Comparison of ENCODE assay signal across 8 mouse cellular contexts in genomic region chr8:110938882-110939589, GRCm38 (mm10). TPM values are rescaled to one million over a fixed set of nuclear protein-coding genes. Genes with fewer than 3 reads are reported as not detected.
DNase-seq lines count a peak whose midpoint lies in the region; ATAC-seq and TF ChIP-seq lines count a peak whose summit lies in the region.

No protein-coding gene starts in this region.

- no peak overlapping the region for H3K4me3 ChIP-seq in embryonic facial prominence, embryonic 11.5 days (ENCODE audit: low read depth, low read length)
- H3K4me3 ChIP-seq in embryonic facial prominence, embryonic 10.5 days: no peak overlapping the region
- H3K4me3 ChIP-seq in embryonic facial prominence, embryonic 12.5 days: no peak overlapping the region
- no peak overlapping the region for H3K4me3 ChIP-seq in heart, postnatal 0 days (ENCODE audit: low read depth, low read length)
- peak overlapping the region; percentile 82 for H3K4me3 ChIP-seq in megakaryocyte, embryonic 14.5 days (replicated peaks)

- peak; percentile 44; the same call in 1 of the 2 replicates for ATAC-seq in embryonic facial prominence, embryonic 11.5 days (replicated peaks; ENCODE audit: insufficient number of reproducible peaks, low FRiP score, low TSS enrichment, low read depth)
- 0 out of 2 replicates have a peak, but pooled peaks have one; percentile 35 for ATAC-seq in embryonic facial prominence, embryonic 12.5 days (ENCODE audit: insufficient number of reproducible peaks, insufficient read depth, low FRiP score, low TSS enrichment)
- ATAC-seq in heart, postnatal 0 days (ENCODE audit: insufficient read depth, low read depth): peak; percentile 52

- H3K36me3 ChIP-seq in embryonic facial prominence, embryonic 11.5 days (replicated peaks; ENCODE audit: control insufficient read depth, insufficient read depth, low read depth, low read length): no peaks in the 10 kb centered on the region
- peaks cover 35% of the 10 kb centered on the region for H3K36me3 ChIP-seq in embryonic facial prominence, embryonic 10.5 days (replicated peaks)
- H3K36me3 ChIP-seq in embryonic facial prominence, embryonic 12.5 days: 0 out of 2 replicates have a peak, but pooled peaks cover 4% of the 10 kb centered on the region
- H3K36me3 ChIP-seq in heart, postnatal 0 days (replicated peaks; ENCODE audit: control insufficient read depth, insufficient read depth, low read length): no peaks in the 10 kb centered on the region
- peaks cover 67% of the 10 kb centered on the region for H3K36me3 ChIP-seq in megakaryocyte, embryonic 14.5 days (replicated peaks; ENCODE audit: low read length)

- H3K27ac ChIP-seq in embryonic facial prominence, embryonic 11.5 days (replicated peaks; ENCODE audit: low read depth, low read length): no peak overlapping the region
- H3K27ac ChIP-seq in embryonic facial prominence, embryonic 10.5 days (replicated peaks): no peak overlapping the region
- peak overlapping the region; percentile 50; the same call in 1 of the 2 replicates for H3K27ac ChIP-seq in embryonic facial prominence, embryonic 12.5 days
- H3K27ac ChIP-seq in heart, postnatal 0 days (ENCODE audit: low read depth): peak overlapping the region; percentile 85

- no peak overlapping the region for H3K9ac ChIP-seq in embryonic facial prominence, embryonic 11.5 days (replicated peaks; ENCODE audit: low read length)
- H3K9ac ChIP-seq in embryonic facial prominence, embryonic 12.5 days: no peak overlapping the region
- H3K9ac ChIP-seq in heart, postnatal 0 days (replicated peaks; ENCODE audit: low read depth, low read length): 0 out of 2 replicates have a peak overlapping the region, but pooled peaks have one; percentile 3

- 76% methylated on average over 6 of the region's 6 CpGs for WGBS in embryonic facial prominence, embryonic 11.5 days
- WGBS in embryonic facial prominence, embryonic 10.5 days: 83% methylated on average over 6 of the region's 6 CpGs
- 67% methylated on average over 6 of the region's 6 CpGs for WGBS in embryonic facial prominence, embryonic 12.5 days
- WGBS in heart, postnatal 0 days: 6% methylated on average over 6 of the region's 6 CpGs

- no peak for DNase-seq in embryonic facial prominence, embryonic 11.5 days (ENCODE audit: low spot score)
- DNase-seq in embryonic facial prominence, embryonic 10.5 days (ENCODE audit: low spot score): no peak
- peak; percentile 36 for DNase-seq in NIH3T3 (ENCODE audit: low read depth)
- peak; percentile 73 for DNase-seq in heart, postnatal 0 days (ENCODE audit: low spot score)
- peak; percentile 71 for DNase-seq in left cerebral cortex, adult 11 months (ENCODE audit: low spot score)
- DNase-seq in thymus, postnatal 4 days: peak; percentile 65

- no peak for TF ChIP-seq EP300 in heart, postnatal 0 days (IDR thresholded peaks at IDR 0.05; ENCODE audit: low read depth)

- no peak for TF ChIP-seq CTCF in heart, postnatal 0 days (IDR thresholded peaks at IDR 0.05; ENCODE audit: low read depth)

- H3K4me1 ChIP-seq in embryonic facial prominence, embryonic 11.5 days (ENCODE audit: control insufficient read depth, insufficient read depth, low read length): no peaks in the 10 kb centered on the region
- peaks cover 16% of the 10 kb centered on the region for H3K4me1 ChIP-seq in embryonic facial prominence, embryonic 10.5 days
- H3K4me1 ChIP-seq in embryonic facial prominence, embryonic 12.5 days: peaks cover 4% of the 10 kb centered on the region
- H3K4me1 ChIP-seq in heart, postnatal 0 days (ENCODE audit: control insufficient read depth, insufficient read depth): peaks cover 61% of the 10 kb centered on the region
- peaks cover 100% of the 10 kb centered on the region for H3K4me1 ChIP-seq in megakaryocyte, embryonic 14.5 days

- H3K4me2 ChIP-seq in embryonic facial prominence, embryonic 11.5 days (ENCODE audit: low read depth, low read length): no peak overlapping the region
- no peak overlapping the region for H3K4me2 ChIP-seq in embryonic facial prominence, embryonic 12.5 days (replicated peaks)
- peak overlapping the region; percentile 42 for H3K4me2 ChIP-seq in heart, postnatal 0 days (ENCODE audit: low read depth, low read length)

- H3K9me3 ChIP-seq in embryonic facial prominence, embryonic 11.5 days (replicated peaks; ENCODE audit: control insufficient read depth, low read length): no peaks in the 10 kb centered on the region
- H3K9me3 ChIP-seq in embryonic facial prominence, embryonic 10.5 days: no peaks in the 10 kb centered on the region
- H3K9me3 ChIP-seq in embryonic facial prominence, embryonic 12.5 days: no peaks in the 10 kb centered on the region
- no peaks in the 10 kb centered on the region for H3K9me3 ChIP-seq in heart, postnatal 0 days (replicated peaks; ENCODE audit: control insufficient read depth, low read length)
- no peaks in the 10 kb centered on the region for H3K9me3 ChIP-seq in megakaryocyte, embryonic 14.5 days

- H3K27me3 ChIP-seq in embryonic facial prominence, embryonic 11.5 days (ENCODE audit: control insufficient read depth, insufficient read depth, low read length): no peaks in the 10 kb centered on the region
- H3K27me3 ChIP-seq in embryonic facial prominence, embryonic 10.5 days (replicated peaks; ENCODE audit: low read depth, poor library complexity, severe bottlenecking): no peaks in the 10 kb centered on the region
- H3K27me3 ChIP-seq in embryonic facial prominence, embryonic 12.5 days: no peaks in the 10 kb centered on the region
- no peaks in the 10 kb centered on the region for H3K27me3 ChIP-seq in heart, postnatal 0 days (ENCODE audit: control insufficient read depth, insufficient read depth, low read length)
- H3K27me3 ChIP-seq in megakaryocyte, embryonic 14.5 days (replicated peaks): no peaks in the 10 kb centered on the region

RNA-seq across cellular contexts. Expression of gene St3gal2, which starts 19.3 kb away (rescaled TPM):
- polyA plus RNA-seq in embryonic facial prominence, embryonic 11.5 days (2014; fragmentation: Nextera tagmentation; extraction: Ambion mirVana): 15.1 and 17.4 TPM in 2 replicates
- 34.5 and 34.8 TPM in 2 replicates for polyA plus RNA-seq in embryonic facial prominence, embryonic 10.5 days (2016; fragmentation: Nextera tagmentation; extraction: Ambion mirVana)
- polyA plus RNA-seq in embryonic facial prominence, embryonic 12.5 days (2016; fragmentation: Nextera tagmentation; extraction: Ambion mirVana): 44.6 and 45.5 TPM in 2 replicates
- 9.9 and 15.8 TPM in 2 replicates for total RNA-seq in heart, postnatal 0 days (2014; rRNA removed; ENCODE audit: low replicate concordance)
- polyA plus RNA-seq in heart, postnatal 0 days (2015; fragmentation: Nextera tagmentation; extraction: Ambion mirVana): 11.3 and 12.6 TPM in 2 replicates
- 19.8 and 54.8 TPM in 2 replicates for polyA plus RNA-seq in megakaryocyte, embryonic 14.5 days (2012; ENCODE audit: insufficient read depth, low replicate concordance)

RNA-seq across cellular contexts. Expression of gene Fuk, which starts 36.7 kb away (rescaled TPM):
- 5.6 and 6.8 TPM in 2 replicates for polyA plus RNA-seq in embryonic facial prominence, embryonic 11.5 days (2014; fragmentation: Nextera tagmentation; extraction: Ambion mirVana)
- 16.2 and 16.5 TPM in 2 replicates for polyA plus RNA-seq in embryonic facial prominence, embryonic 10.5 days (2016; fragmentation: Nextera tagmentation; extraction: Ambion mirVana)
- polyA plus RNA-seq in embryonic facial prominence, embryonic 12.5 days (2016; fragmentation: Nextera tagmentation; extraction: Ambion mirVana): 16.8 and 17.0 TPM in 2 replicates
- 10.8 and 14.8 TPM in 2 replicates for total RNA-seq in heart, postnatal 0 days (2014; rRNA removed; ENCODE audit: low replicate concordance)
- 3.6 and 3.7 TPM in 2 replicates for polyA plus RNA-seq in heart, postnatal 0 days (2015; fragmentation: Nextera tagmentation; extraction: Ambion mirVana)
- 1.6 and 3.3 TPM in 2 replicates for polyA plus RNA-seq in megakaryocyte, embryonic 14.5 days (2012; ENCODE audit: insufficient read depth, low replicate concordance)

RNA-seq across cellular contexts. Expression of gene Ddx19a, which starts 58.6 kb away (rescaled TPM):
- 30.9 and 32.6 TPM in 2 replicates for polyA plus RNA-seq in embryonic facial prominence, embryonic 11.5 days (2014; fragmentation: Nextera tagmentation; extraction: Ambion mirVana)
- 23.7 and 26.3 TPM in 2 replicates for polyA plus RNA-seq in embryonic facial prominence, embryonic 10.5 days (2016; fragmentation: Nextera tagmentation; extraction: Ambion mirVana)
- polyA plus RNA-seq in embryonic facial prominence, embryonic 12.5 days (2016; fragmentation: Nextera tagmentation; extraction: Ambion mirVana): 14.1 and 16.8 TPM in 2 replicates
- 19.8 and 28.4 TPM in 2 replicates for total RNA-seq in heart, postnatal 0 days (2014; rRNA removed; ENCODE audit: low replicate concordance)
- polyA plus RNA-seq in heart, postnatal 0 days (2015; fragmentation: Nextera tagmentation; extraction: Ambion mirVana): 5.6 and 6.0 TPM in 2 replicates
- polyA plus RNA-seq in megakaryocyte, embryonic 14.5 days (2012; ENCODE audit: insufficient read depth, low replicate concordance): 5.2 and 18.4 TPM in 2 replicates

Comparison
In these comparisons a context has a peak if more than half of its experiments do, and no peak if none do; other contexts are left out.
1. H3K27ac ChIP-seq: peak in embryonic facial prominence, embryonic 12.5 days (single experiment) and heart, postnatal 0 days (single experiment); none in embryonic facial prominence, embryonic 11.5 days (single experiment) and embryonic facial prominence, embryonic 10.5 days (single experiment).
2. DNase-seq: peak in NIH3T3 (single experiment), heart, postnatal 0 days (single experiment), left cerebral cortex, adult 11 months (single experiment) and thymus, postnatal 4 days (single experiment); none in embryonic facial prominence, embryonic 11.5 days (single experiment) and embryonic facial prominence, embryonic 10.5 days (single experiment).
3. Peak in every context shown above with its lines, with median percentiles within 50 percentile points of each other: ATAC-seq.